Mouse (Mus musculus) thymus, postnatal 14 days (tissue): ENCODE results near the gene Maml3.
A peak's percentile ranks its signal among the peaks of the same experiment; 100 is the strongest.

Experiments used
- DNase-seq: peaks from one replicate; pipeline ENCODE4 v3.0.0; 2021

Gene Maml3

GRCm38 (mm10) chr3:51952728-51953623, 151.9 kb downstream of the Maml3 start:
- no peak for DNase-seq

GRCm38 (mm10) chr3:51952267-51952666, 152.6 kb downstream of the Maml3 start:
- no peak for DNase-seq

GRCm38 (mm10) chr3:51949651-51950050, 155.2 kb downstream of the Maml3 start:
- DNase-seq = no peak

- DNase-seq = no peak
Measured at GRCm38 (mm10) chr3:51947168-51947567, 157.7 kb downstream of the Maml3 start.

- DNase-seq = no peak
Measured at GRCm38 (mm10) chr3:51943642-51944041, 161.2 kb downstream of the Maml3 start.

DNA sequence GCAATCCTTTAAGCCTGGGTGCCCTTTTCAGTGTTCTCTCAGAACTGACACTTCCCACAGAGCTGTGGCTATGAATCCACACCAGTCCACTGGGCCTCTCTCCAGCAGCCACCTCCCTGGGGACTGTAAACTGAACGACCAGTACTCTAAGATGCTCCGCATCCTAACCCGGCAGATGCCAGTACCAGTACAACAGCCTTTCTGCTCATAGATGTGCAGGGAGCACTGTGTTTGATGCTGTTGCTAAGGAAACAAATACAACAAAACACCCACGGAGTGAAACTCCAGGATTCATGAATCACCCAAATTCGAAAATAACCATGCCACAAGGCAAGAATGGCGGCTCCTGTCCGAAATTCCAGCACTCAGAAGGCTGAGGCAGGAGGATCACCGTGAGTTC, 163.1 kb downstream of the Maml3 start:
- DNase-seq = no peak

- DNase-seq = no peak
Measured at GRCm38 (mm10) chr3:51939864-51940263, 165.0 kb downstream of the Maml3 start.

GRCm38 (mm10) chr3:51939054-51939453, 165.8 kb downstream of the Maml3 start:
- DNase-seq = no peak

- DNase-seq = no peak
Measured at GRCm38 (mm10) chr3:51937176-51937575, 167.7 kb downstream of the Maml3 start.

DNA sequence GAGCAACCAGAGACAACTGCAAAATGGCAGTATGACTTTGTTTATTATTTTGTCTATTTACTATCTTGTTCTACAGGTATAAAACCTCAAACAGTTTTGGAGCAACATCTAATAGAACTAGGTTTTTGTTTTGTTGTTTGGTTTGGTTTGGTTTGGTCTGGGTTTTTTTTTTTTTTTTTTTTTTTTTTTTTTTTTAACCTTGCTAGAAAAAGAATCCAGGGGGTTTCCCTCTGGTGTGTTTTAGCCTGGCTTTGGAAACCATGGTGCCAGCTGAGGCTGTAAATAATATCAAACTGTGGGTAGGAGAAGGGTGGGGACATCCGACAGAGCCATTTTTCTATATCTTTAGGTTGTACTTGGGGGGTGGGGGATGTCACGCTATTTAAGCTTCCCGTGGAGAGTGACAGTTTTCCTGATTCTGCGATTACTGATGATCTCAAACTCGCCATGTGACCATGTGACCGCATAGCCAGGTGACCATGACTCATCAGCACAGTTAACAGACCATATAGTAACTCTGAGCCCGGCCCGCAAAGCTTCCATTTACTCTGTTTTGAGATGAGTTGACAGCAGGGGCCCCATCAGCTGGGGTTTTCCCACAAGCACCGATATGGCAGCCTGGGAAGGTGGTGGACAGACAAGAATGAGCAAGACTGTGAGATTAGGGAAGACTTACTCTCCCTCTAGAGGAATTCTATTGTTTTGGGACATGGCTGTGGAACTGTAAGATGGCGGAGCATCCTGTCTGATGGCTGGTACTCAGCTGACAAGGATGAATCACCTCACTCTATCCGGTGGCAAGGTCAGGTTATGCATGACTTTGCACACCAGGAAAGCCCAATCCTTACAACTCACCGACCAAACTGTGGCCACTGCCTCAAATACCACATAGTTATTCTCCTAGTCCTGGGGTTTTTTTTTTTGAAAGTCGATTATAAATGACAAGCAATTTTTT, 170.1 kb downstream of the Maml3 start:
- no peak for DNase-seq

GRCm38 (mm10) chr3:51928188-51928587, 176.7 kb downstream of the Maml3 start:
- no peak for DNase-seq

- DNase-seq = no peak
Measured at GRCm38 (mm10) chr3:51927591-51927990, 177.3 kb downstream of the Maml3 start.

DNA sequence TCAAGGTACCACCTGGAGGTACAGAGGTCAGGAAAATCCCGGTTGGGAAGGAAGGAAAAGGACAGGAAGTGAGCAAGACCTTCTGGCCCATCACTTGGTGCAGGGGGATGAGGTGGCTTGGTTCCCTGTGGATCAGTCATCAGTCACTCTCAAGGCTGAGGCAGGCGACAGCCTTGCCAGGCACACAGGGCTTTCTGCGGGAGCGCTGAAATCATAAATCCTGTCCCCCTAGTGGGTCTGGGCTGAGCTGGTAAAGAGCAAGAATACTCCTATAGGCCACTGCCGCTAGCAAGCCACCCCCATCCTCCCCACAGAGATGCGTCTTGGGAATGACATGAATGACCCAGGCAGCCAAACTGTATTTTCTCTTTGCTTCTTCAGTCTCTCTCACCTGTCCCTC, 177.8 kb downstream of the Maml3 start:
- DNase-seq = no peak

GRCm38 (mm10) chr3:51925758-51926157, 179.1 kb downstream of the Maml3 start:
- no peak for DNase-seq

DNA sequence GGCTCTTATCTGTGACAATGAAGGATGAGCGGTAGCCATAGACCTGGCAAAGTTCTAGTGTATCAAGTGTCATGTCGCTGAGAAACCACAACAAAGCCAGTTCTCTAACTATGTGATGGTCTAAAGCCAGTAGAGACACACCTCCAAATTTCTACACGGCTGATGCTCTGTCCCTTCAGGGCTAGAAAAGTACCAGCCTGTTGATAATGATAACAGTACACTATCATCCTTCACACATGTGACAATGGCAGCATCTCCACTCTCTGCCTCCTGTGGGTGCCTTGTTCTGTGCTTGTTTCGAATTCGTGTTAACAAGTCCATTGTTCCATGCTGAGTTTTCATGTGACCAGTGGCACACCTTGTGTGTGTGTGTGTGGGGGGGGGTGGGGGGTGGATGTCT, 180.2 kb downstream of the Maml3 start:
- DNase-seq = no peak

GRCm38 (mm10) chr3:51923800-51924199, 181.1 kb downstream of the Maml3 start:
- DNase-seq = no peak

- DNase-seq = peak; percentile 19
Measured at GRCm38 (mm10) chr3:51916902-51917301, 188.0 kb downstream of the Maml3 start.

DNA sequence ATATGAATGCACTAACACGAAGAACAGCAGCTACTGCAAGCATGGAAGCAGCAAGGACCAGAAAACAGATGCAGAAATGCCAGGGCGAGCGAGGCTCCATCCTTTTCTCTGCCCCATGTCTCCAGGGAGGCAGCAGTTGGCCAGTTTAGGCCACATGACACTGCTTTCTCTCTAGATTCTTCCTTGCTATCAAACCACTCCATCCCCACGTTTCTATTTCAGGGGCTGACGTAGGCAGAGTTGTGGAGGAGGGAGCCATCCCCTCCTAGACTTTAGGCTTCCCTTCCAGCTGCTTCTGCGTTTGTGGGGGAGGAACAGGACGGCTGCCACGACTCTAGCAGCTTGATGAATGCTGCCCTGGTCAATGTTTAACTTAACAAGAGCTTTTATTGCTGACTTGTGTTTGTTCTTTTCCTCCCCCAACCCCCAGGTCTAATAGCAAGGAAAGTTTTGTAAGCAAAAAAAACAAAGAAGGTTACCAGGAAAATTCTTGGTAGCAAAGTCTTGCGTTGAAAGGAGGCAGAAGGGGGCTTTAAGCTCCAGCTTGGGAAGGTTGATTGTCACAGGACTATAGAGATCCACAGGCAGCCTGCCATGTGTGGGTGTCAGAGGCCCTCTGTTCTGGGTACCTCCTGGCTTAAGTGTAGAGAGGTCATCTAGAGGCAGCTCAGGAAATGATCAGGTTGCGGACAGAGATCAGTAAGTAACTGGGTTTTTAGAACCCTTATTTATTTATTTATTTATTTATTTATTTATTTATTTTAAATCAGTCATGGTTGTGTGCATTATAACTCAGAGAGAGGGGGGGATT, 188.6 kb downstream of the Maml3 start:
- no peak for DNase-seq

DNA sequence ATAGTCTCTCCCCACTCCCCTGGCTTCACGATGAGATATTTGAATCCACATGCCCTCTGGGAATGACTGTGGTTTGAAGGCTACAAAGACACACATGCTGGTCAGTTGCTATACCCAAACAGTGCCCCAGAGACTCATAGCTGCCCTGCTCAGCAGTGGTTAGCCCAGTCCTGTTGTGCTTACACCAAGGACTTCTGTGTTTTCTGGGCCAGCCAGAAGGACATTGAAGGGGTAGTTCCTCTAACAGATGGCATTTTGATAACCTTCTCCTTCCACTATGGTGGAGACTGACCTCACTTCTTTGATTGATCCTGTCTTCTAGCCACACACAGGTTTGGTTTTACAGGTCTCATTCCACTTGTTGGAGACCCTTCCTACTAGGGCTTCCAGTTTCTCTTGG, 189.5 kb downstream of the Maml3 start:
- DNase-seq = no peak

DNA sequence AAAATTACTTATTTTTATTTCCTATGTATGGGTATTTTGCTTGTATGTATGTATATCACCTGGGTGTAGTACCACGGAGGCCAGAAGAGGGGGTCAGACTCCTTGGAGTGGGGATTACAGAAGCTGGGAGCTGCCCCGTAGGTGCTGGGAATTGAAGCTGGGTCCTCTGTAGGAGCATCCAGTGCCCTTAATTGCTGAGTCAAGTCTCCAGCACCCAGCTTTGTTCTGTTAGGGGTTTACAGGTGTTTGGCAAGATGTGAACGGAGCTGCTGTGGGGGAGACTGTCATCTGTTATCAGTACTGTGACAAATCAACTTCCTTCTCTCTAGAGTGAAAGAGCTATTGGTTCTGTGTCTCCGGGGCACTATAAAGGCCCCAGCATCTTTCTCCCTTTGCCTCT, 190.0 kb downstream of the Maml3 start:
- DNase-seq = peak; percentile 47

- DNase-seq = no peak
Measured at GRCm38 (mm10) chr3:51913498-51913897, 191.4 kb downstream of the Maml3 start.

GRCm38 (mm10) chr3:51912214-51912613, 192.7 kb downstream of the Maml3 start:
- DNase-seq = no peak
